Mouse (Mus musculus) gastrocnemius, postnatal 10 days (tissue): ENCODE measurements around the gene Arfgap1. TPM values are rescaled to one million over a fixed set of nuclear protein-coding genes. Genes with fewer than 3 reads are reported as not detected.
A peak's percentile ranks its signal among the peaks of the same experiment; 100 is the strongest.

Experiments
- DNase-seq: peaks from one replicate; pipeline ENCODE4 v3.0.0; 2021; ENCODE audit warnings: mixed read lengths
- long read RNA-seq, 2 experiments: library from polyadenylated mRNA; stranded (forward); transcript quantifications; one replicate each; pipeline ENCODE4 v2.0.0; 2021
- total RNA-seq, 2 experiments: library from RNA; stranded (reverse); gene quantifications; 2 replicates each; pipeline ENCODE4 v1.2.3; 2021

Gene Arfgap1
- total RNA-seq: 10 to 100 TPM; 37.9 to 54.0 TPM
- long read RNA-seq, experiment 1, transcript Arfgap1-201 (14 exons, 2,714 nt): major isoform, 54 of 116 reads
- long read RNA-seq, experiment 1, partial matches to known transcripts: 9 of 116 reads
- long read RNA-seq, experiment 1, other reads (novel, unspliced or antisense): 50 of 116 reads
- long read RNA-seq, experiment 2, transcript Arfgap1-201 (14 exons, 2,714 nt): major isoform, 36 of 75 reads
- long read RNA-seq, experiment 2, partial matches to known transcripts: 5 of 75 reads
- long read RNA-seq, experiment 2, other reads (novel, unspliced or antisense): 31 of 75 reads

- DNase-seq: peak; percentile 94
Measured at GRCm38 (mm10) chr2:180967010-180967763, at the start of gene Arfgap1. Arfgap1 (plus strand) TSS chr2:180967225.

GRCm38 (mm10) chr2:180919913-180920809 is 46.9 kb upstream of the Arfgap1 start:
- peak; percentile 41 for DNase-seq

DNA sequence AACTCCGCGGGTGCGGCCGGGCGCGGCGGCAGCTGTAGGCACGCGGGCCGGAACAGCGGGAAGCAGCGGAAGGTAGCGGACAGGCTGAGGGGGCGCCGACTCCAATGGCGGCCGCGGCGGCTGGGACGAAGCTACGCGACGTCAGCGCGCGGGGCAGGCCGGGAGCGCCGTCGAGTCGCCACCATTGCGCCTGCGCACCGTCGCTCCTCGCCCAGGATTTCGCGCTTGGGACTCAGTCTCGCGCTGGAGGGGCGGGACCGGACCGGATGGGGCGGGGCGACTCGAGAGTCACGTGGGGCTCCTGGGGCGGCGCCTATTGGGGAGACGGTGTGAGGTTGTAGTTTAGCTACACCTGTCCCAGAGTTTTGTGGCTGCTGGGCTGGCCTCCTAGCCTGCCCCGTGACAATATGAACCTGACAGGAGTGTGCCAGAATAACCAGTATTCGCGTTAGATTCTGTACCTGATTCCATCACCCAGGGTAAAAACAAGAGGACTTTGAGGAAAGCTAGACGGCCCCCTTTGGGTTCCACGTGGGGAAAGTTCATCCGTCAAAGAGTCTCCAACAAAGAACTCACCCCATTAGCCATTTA is 46.1 kb upstream of the Arfgap1 start, which contains the start of gene Ythdf1:
Gene Ythdf1, minus strand, starts transcription at position 140 of the 591 bp plus-strand sequence.
- DNase-seq: peak; percentile 99

DNA sequence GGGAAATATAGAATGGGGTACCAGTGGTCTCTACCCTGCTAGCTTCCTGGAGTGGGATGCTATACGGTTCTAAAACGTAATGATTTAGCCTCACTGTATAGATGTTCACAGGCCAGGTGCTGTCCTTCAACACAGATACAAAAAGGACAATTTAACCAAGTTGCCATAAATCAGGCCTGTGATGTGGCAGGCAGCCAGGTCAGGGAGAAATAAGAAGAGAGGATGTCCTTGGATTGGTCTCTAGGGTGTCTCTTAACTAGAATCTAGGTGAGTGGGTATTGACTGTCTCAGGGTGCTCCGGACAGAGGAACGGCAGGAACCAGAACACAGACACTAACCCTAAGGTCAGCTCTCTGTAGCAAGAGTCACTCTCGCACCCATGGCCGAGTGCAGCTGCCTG is 44.3 kb upstream of the Arfgap1 start:
- DNase-seq: no peak

DNA sequence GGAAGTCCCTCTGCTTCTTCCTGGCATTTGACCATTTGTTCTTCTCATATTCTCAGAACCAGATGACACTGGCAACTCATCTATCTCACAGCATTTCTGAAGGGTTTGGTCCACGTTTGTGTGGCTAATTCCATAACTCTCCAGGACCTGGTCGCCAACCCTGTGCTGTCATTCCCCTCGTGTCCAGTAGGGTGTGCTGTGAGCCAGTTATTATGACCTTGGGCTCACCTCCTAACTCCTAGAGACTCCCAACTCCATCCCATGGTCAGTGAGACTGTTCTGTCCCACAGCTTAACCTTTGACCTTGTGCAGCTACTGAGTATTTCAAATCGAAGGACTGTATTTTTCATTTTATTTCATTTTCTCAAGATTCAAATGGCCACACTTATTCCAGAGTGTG is 41.8 kb upstream of the Arfgap1 start:
- peak; percentile 72 for DNase-seq

GRCm38 (mm10) chr2:180928723-180929122 is 38.3 kb upstream of the Arfgap1 start, which contains the start of gene Birc7:
Birc7 (plus strand) TSS chr2:180929023.
- no peak for DNase-seq

DNA sequence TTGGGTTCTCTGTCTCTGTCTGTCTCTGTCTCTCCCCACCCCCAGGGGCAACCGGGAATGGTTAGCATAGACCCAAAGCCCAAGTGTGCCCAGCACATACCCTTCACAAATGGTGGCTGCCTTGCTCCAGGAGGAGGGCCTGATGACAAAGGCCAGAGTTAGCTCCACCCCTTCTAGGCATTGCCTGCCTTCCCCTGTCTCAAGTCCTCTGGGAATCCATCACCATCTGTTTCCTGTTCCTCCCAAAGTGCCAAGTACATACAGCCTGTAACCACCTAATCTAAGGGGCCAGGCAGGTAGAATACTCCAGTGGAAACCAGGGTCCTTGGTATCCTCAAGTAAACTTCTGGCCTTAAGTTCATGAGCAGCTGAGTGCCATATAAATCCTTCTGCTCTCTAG is 34.6 kb upstream of the Arfgap1 start:
- DNase-seq: no peak

DNA sequence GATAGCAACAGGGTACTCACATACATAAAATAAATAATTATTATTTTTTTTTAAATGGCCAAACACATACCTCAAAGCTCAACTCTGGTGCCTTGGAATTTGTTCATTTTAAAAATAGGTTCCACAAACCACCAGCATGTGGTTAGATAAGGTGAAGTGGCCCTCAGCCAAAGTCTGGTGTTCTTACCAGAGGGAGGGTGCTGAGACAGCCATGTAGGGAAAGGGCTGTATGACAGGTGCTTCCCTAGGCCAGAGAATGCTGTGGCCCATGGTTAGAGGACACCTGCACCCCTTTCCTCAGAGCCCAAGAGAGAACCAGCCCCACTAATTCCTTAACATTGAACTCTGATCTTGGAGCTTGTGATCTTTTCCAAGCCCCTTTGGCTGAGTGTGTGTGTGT is 26.8 kb upstream of the Arfgap1 start:
- no peak for DNase-seq

- DNase-seq: no peak
Measured at GRCm38 (mm10) chr2:180941869-180942268, 25.2 kb upstream of the Arfgap1 start.

GRCm38 (mm10) chr2:180949947-180950346 is 17.1 kb upstream of the Arfgap1 start:
- no peak for DNase-seq

GRCm38 (mm10) chr2:180952731-180953171 is 14.3 kb upstream of the Arfgap1 start:
- no peak for DNase-seq

DNA sequence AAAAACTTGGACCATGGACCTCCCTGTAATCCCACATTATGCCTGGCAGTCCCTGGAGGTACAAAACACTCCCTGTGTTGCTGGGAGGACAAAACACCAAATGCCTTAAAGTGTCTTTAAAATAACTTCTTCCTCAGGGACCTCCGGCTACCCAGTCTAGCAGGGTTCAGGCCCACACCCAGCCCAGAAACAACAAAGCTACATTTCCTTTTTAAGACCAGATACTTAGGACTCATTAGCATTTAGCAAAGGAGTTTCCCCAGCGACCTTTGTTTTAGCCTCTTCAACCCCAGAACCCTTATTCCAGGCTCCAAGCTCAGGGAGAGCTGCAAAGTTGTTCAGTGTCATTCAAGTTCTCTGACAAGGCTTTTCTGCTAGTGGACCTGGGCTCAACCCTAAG is 13.4 kb upstream of the Arfgap1 start:
- no peak for DNase-seq

DNA sequence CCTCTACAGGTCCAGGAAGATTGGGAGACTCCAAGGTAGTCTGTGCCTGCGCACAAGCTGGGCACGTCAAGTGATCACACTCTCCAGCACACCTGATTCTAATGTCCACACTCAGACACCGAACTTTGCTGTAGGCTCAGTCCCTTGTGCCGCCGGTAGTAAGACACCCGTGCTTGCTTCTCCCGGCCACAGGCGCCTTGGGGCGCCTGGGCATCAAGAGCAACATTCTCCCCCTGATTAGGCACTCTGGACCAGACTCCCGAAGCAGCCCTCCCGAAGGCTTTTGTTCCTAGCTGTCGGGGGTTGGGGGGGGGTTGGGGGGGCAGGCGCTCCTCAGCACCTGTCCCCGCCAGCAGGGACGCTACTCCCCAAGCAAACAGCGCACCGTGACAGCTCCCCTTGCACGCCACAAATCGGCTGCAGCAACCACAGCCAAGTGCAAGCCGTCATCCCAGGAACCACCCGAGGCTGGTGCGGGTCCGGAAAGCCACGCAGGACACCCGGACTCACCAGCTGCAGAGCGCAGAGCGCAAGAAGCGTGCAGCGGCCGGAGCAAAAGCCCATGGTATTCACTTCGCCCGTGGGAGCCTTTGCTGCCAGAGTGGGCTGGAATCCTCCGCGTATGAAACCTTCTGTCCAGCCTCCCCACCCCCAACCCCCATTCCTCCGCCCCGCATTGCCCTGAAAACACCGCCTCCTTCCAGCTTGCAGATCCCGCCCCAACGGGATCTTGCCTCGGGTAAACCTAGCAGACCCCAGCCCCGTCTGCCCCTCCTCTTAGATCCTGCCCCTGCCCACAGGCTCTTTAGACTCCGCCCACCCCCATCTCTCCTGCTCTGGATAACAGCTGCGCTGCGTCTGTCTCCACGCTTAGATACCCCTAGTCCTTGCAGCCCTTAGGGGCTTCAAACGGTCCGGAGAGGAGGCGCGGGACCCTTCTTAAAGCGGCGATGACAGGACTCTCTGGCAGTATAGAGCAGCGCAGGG is 12.7 kb upstream of the Arfgap1 start, which contains the start of gene Nkain4:
Gene Nkain4, minus strand, starts transcription at position 639 of the 987 bp plus-strand sequence.
- peak; percentile 29 for DNase-seq

DNA sequence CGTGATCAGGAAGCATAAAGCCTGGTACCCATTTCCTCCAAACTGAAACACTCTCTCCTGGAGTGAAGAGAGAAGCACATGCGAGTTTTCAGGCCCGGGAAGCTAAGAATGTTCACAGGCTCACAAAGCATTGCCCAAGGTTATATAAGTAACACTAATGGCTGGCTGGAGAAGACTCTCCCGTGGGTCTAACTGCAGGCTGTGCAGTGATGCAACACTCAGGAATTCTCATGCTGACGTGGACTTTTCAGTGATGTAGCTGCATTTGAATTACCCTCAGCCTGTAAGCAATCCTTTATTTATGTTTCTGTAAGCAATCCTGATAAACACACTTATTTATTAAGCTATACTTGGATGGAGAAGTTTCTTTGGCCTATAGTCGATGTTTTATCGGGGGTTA is 7.4 kb upstream of the Arfgap1 start:
- no peak for DNase-seq

GRCm38 (mm10) chr2:180960187-180960586 is 6.8 kb upstream of the Arfgap1 start:
- DNase-seq: no peak

GRCm38 (mm10) chr2:180962616-180963308 is 4.3 kb upstream of the Arfgap1 start:
- no peak for DNase-seq

DNA sequence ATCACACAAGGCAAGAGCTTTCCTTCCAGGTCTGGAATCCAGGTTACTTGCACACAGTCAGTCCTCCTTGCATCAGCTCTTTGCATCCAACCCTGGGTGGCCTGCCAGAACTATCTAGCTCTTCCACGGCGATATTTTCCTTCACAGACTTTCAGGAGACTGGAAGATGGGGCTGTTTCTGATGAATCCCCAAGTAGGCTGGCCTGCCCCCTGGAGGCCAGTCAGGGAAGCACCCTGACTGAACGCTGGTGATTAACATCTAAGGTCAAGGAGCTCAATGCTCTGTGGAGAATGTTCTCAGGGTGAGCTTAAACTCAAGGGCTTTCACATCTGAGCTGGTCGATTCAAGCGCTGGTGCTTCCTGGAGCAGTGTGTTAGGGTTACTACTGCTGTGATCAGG is 3.1 kb upstream of the Arfgap1 start:
- DNase-seq: peak; percentile 79

DNA sequence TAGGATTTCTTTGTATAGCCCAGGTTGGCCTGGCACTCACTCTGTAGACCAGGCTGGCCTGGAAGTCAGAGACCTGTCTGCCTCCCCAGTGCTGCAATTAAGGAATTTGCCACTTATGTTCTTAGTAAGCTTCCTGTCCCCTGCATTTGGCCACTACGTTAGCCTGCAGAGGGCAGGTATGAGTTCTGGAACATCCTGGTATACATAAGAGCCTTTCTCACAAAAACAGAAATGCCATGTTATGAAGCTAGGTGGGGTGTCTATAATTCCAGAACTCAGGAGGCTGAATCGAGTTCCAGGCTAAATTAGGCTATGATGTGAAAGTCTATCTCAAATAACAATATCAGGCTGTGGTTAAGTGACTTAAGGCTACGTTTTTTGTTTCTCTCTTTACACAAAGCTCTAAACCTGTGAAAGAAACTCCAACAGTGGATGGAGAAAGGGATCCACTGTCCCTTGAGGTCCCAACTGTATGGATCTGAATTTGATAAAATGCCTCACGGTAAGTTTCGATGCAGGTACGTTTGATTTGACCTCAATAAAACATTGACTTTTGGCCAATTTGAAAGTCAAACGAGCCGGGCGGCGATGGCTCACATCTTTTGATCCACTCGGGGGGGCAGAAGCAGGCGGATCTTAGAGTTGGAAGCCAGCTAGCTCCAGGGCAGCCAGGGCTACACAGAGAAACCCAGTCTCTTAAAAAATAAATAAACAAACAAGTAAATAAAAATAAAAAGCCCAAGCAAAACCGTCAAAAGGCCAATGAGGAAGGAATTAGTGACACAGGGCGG is 738 bp upstream of the Arfgap1 start:
- DNase-seq: no peak

DNA sequence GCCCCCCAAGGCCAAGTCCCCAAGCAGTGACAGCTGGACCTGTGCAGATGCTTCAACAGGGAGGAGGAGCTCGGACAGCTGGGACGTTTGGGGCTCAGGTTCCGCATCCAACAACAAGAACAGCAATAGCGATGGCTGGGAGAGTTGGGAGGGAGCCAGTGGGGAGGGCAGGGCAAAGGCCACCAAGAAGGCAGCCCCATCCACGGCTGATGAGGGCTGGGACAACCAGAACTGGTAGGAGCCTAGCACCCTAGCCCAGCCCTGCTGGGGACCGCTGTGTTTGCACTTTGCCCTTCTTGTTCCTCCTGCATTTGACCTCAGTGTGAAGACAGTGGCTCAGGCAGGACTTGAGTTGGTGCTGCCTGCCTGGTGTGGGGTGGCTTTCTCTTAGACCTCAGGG is 14.1 kb downstream of the Arfgap1 start:
- no peak for DNase-seq
